Mouse (Mus musculus): ENCODE results near the gene Mnat1. TPM values are rescaled to one million over a fixed set of nuclear protein-coding genes. Genes with fewer than 3 reads are reported as not detected.

Gene Mnat1
- 12.7 and 15.5 TPM in 2 replicates for polyA plus RNA-seq (2021; fragmentation: Nextera tagmentation)
- long read RNA-seq, experiment 1, transcript Mnat1-201 (8 exons, 2,505 nt), result major isoform, 15 of 23 reads
- long read RNA-seq, experiment 1, partial matches to known transcripts, result 3 of 23 reads
- long read RNA-seq, experiment 1, other reads (novel, unspliced or antisense), result 5 of 23 reads
- long read RNA-seq, experiment 2, partial matches to known transcripts, result 20 of 27 reads
- long read RNA-seq, experiment 2, other reads (novel, unspliced or antisense), result 3 of 27 reads

DNA sequence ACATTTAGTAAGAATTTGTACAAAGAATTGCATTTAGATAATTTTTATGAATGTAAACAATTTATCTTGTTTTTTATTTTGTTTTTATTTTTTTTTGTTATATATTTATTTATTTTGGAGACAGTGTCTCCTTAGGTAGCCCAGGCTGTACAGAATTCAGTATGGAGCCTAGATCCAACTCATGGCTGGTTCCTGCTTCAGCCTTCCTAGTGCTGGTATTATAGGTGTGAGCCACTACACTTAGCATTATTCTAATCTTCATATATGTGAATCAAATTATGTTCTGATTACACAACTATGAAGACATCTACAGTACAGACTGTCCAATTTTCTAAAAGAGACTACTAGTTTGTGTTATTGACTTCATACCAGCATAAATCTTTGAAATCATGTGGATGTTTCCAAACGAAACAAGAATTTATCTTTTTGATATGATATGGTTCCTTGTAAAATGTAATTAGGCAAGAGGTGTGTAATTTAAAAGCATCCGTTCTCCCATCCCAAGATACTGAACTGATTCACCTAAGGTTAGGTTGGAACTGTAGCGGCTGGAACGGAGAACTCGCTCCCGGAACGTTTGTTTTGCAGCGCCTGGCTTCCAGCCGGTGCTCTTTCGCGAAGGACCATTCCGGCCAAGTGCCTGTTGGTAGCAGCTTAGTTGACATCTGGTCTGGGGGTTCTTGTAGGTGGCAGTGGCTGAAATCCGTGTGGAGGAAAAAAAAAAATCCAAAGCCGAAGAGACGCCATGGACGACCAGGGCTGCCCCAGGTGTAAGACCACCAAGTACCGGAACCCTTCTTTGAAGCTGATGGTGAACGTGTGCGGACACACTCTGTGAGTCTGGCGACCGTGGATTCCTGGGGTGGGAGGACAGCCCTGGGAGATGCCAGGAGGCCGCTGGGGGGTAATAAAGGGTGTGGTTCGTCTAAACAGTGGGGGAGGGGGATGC, at the start of gene Mnat1:
TSS of gene Mnat1 (plus strand) at position 625 of the 949 bp plus-strand sequence.

DNA sequence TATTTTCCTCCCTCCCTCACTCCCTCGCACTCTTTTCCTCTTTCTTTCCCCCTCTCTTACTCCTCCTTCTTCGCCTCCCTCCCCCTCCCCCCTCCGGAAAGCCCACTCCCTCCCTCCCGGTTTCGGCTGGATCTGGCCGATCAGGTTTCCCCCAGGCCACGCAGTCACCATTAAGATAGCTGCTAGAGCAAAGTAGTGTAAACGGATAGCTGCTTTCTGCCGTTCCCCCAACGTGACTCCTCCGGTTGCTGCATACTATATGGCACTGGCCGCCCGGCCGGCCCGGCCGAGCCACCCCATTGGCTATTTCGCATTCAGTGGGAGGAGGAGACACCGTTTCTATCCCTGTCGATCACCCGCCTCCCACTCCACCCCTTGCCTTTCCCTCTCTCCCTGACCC, 10.3 kb upstream of the Mnat1 start, which contains the start of gene Six4:
TSS of gene Six4 (minus strand) at position 261 of the 400 bp plus-strand sequence.

DNA sequence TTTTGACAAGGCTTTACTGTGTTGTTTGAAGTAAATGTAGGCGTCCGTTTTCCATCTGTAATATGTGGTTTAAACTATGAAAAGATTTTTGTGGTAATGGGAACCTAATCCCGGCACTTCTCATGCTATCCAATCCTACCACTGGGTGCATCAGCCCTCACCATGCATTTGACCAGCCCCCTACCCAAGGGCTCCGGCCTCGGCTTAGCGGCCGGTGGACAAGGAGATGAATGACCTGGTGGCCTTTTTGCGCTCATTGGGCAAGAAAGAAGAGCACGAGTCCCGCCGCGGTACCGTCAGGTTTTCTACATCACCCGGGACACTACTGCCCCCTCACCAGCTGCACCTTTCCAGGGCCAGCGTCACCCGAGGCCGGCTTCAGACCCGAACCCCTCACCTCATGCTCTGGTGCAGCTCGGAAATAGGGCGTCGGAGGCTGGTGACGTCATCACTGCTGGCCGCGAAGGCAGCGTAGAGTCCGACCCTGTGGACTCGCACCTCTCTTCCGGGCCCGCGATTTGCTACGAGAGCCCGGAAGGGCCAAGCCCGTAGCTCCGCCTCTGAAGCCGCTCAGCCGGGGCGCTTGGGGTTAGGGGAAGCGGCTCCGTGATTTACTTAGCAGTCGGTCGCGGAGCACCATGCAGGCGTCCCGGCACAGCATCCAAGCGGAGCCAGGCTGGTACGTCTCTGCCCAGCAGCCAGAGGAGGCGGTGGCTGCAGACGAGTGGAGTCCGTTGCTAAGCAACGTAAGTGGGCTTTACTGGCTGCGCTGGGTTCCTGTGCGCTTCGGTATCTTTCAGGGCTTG, 163.0 kb downstream of the Mnat1 start, which contains the start of the genes Trmt5 and Slc38a6:
TSS of gene Trmt5 (minus strand) at position 424 of the 806 bp plus-strand sequence.
TSS of gene Slc38a6 (plus strand) at position 493 of the 806 bp plus-strand sequence.

Other genes starting within 250 kb of the Mnat1 start
- gene Six6, start 183.8 kb upstream of the Mnat1 start, polyA plus RNA-seq (2021; fragmentation: Nextera tagmentation), result not detected in 2 replicates
- gene 4930447C04Rik, start 182.9 kb upstream of the Mnat1 start, polyA plus RNA-seq (2021; fragmentation: Nextera tagmentation), result 1.9 and 2.0 TPM in 2 replicates
- 0.10 and 0.20 TPM in 2 replicates for gene Six1, start 69.8 kb upstream of the Mnat1 start, polyA plus RNA-seq (2021; fragmentation: Nextera tagmentation)
- gene Six4, start 10.3 kb upstream of the Mnat1 start, polyA plus RNA-seq (2021; fragmentation: Nextera tagmentation), result 0.29 and 0.33 TPM in 2 replicates
- 7.6 and 9.3 TPM in 2 replicates for gene Trmt5, start 163.0 kb downstream of the Mnat1 start, polyA plus RNA-seq (2021; fragmentation: Nextera tagmentation)
- gene Slc38a6, start 163.1 kb downstream of the Mnat1 start, polyA plus RNA-seq (2021; fragmentation: Nextera tagmentation), result 4.7 and 5.7 TPM in 2 replicates